Mouse (Mus musculus) megakaryocyte, embryonic 14.5 days (primary cell): ENCODE results near the gene Rnf113a2. TPM values are rescaled to one million over a fixed set of nuclear protein-coding genes. Genes with fewer than 3 reads are reported as not detected.

ENCODE experiments used
- H3K27me3 ChIP-seq: replicated peaks from 2 replicates; pipeline ENCODE3; 2012; ENCODE audit warnings: inconsistent platforms
- H3K36me3 ChIP-seq: replicated peaks from 2 replicates; pipeline ENCODE3; 2012; ENCODE audit warnings: low read length, inconsistent platforms, mixed read lengths
- H3K4me1 ChIP-seq: 2 replicates; pipeline ENCODE4 v1.6.1; 2012; ENCODE audit warnings: inconsistent platforms
- H3K4me3 ChIP-seq: replicated peaks from 2 replicates; pipeline ENCODE3; 2012; ENCODE audit warnings: moderate library complexity, mild to moderate bottlenecking, inconsistent platforms
- H3K9me3 ChIP-seq: 2 replicates; pipeline ENCODE4 v1.6.1; 2012; ENCODE audit warnings: inconsistent platforms
- FLI1 ChIP-seq: IDR thresholded peaks from 2 replicates; pipeline ENCODE4 v1.6.1; 2012; ENCODE audit warnings: low read length, inconsistent platforms, mixed read lengths
- GATA1 ChIP-seq: IDR thresholded peaks from 3 replicates; pipeline ENCODE4 v1.6.1; 2012; ENCODE audit warnings: mixed read lengths, low read length, inconsistent platforms, borderline replicate concordance
- polyA plus RNA-seq: library from polyadenylated mRNA; stranded (reverse); fragments of >175 nt; gene quantifications from 2 replicates; pipeline ENCODE4 v1.2.3, GENCODE M21; 2012; ENCODE audit warnings: low replicate concordance; ENCODE audit not compliant: insufficient read depth

Gene Rnf113a2
- polyA plus RNA-seq, 1 experiment, result 24.6 TPM

- H3K27me3 ChIP-seq, result no peaks in the 10 kb centered on the region
- TF ChIP-seq FLI1 (no peak), GATA1 (no peak)
- peaks cover 14% of the 10 kb centered on the region for H3K36me3 ChIP-seq
These were observed 23.1 kb upstream of the Rnf113a2 start for GRCm38 (mm10) chr12:84393847-84394246.

DNA sequence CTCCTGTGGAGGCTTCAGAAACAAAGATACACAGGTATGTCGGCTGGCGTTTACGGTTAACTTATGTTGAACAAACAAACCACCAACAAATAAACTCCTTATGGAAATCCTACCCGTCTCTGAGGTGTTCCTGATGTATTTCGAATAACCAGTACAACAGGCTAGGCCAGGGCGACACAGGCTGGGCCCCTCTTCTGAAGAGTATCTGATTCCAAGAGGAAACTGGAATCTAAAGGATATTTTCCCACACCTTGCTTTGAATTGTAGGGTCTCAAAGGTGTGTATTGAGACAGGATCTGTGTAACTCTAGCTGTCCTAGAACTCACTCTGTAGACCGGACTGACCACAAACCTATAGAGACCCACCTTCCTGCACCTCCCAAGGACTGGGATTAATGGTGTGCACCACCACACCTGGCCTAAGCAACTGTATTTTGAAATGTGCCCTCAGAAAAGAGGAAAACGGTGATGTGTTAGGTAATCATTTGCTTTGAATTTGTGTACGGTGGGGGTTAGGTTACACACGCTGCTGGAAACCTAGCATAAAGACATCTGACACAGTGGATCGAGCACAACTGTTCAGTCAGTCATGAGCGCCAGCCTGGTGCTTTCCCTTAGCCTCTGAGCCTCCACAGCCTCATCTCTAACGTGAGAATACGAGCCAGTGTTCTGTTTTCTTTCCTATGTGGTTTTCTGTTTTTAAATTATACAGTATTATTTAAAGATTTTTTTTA, 19.9 kb upstream of the Rnf113a2 start:
- TF ChIP-seq GATA1, result no peak
- TF ChIP-seq FLI1, result no peak
- Histone ChIP-seq H3K9me3 (no peaks in the 10 kb centered on the region), H3K36me3 (peaks cover 11% of the 10 kb centered on the region), H3K27me3 (no peaks in the 10 kb centered on the region), H3K4me1 (peaks cover 17% of the 10 kb centered on the region), H3K4me3 (no peak overlapping the region)

More at GRCm38 (mm10) chr12:84393847-84394246, 23.1 kb upstream of the Rnf113a2 start:
- Histone ChIP-seq H3K4me3 (no peak overlapping the region), H3K9me3 (no peaks in the 10 kb centered on the region), H3K4me1 (peaks cover 7% of the 10 kb centered on the region)

- Histone ChIP-seq H3K36me3 (peaks cover 8% of the 10 kb centered on the region), H3K27me3 (no peaks in the 10 kb centered on the region), H3K4me1 (peaks cover 17% of the 10 kb centered on the region), H3K4me3 (no peak overlapping the region), H3K9me3 (no peaks in the 10 kb centered on the region)
- TF ChIP-seq GATA1, result no peak
- no peak for TF ChIP-seq FLI1
These were observed 19.3 kb upstream of the Rnf113a2 start for GRCm38 (mm10) chr12:84397685-84398084.

DNA sequence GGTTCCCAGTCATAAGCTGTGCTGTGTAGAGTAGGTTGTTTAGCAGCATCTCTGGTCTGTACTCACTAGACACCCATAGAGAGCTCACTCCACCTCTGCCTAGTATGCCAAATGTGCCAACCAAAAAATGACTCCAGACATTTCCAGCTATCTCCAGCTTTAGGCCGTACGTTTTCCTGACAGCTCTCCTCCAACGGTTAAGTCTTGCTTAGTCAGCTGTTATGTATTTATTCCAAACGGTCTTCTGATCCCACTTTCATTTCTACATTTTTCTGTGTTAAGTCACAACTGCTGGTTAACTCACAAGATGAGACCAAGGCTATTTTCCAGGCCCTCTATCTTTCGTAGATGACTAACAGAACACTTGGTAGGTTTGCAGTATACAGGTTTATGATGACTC, 18.4 kb upstream of the Rnf113a2 start:
- Histone ChIP-seq H3K4me1 (peaks cover 17% of the 10 kb centered on the region), H3K4me3 (no peak overlapping the region), H3K27me3 (no peaks in the 10 kb centered on the region), H3K36me3 (peaks cover 4% of the 10 kb centered on the region), H3K9me3 (no peaks in the 10 kb centered on the region)
- TF ChIP-seq FLI1 (no peak), GATA1 (no peak)

DNA sequence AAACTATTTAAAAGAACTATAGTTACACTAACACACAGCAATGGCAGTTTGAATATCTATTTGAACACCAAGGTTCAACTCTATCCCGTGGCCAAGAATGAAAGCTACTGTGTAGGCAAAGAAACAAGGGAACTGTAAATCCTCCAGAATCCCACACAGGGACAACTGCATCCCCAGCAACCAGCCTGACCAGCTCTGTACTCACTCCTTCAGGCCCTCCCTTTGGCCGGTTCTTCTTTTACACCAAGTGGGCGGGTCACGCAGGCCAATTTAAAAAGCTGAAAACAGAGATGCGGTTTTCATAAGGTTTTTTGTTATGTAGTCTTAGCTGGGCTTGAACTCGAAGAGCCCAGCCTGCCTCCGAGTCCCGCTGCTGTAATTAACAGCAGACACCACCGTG, 17.9 kb upstream of the Rnf113a2 start:
- Histone ChIP-seq H3K4me1 (peaks cover 17% of the 10 kb centered on the region), H3K27me3 (no peaks in the 10 kb centered on the region), H3K4me3 (no peak overlapping the region), H3K9me3 (no peaks in the 10 kb centered on the region), H3K36me3 (no peaks in the 10 kb centered on the region)
- TF ChIP-seq FLI1 (no peak), GATA1 (no peak)

DNA sequence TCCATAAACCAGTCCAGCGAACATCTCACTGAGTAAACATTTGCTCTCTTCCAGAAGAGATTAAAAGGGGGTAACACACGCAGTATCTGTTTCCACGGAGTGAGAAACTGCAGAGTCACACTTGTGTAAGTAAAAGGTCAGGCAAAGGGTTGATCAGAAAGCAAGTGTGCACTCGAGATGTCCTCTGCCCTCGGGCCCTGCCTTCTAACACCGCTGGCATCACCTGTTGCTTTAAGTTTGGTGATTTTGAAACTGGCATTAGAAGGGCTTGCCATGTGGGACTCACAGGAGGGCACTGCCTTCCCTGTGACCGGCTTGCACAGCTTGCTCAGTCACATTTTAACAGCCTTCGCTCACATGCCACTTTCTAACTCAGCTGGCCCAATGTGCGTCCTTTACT, 17.3 kb upstream of the Rnf113a2 start:
- Histone ChIP-seq H3K4me1 (peaks cover 17% of the 10 kb centered on the region), H3K36me3 (no peaks in the 10 kb centered on the region), H3K4me3 (peak overlapping the region; percentile 28), H3K9me3 (no peaks in the 10 kb centered on the region), H3K27me3 (no peaks in the 10 kb centered on the region)
- TF ChIP-seq FLI1 (no peak), GATA1 (no peak)

DNA sequence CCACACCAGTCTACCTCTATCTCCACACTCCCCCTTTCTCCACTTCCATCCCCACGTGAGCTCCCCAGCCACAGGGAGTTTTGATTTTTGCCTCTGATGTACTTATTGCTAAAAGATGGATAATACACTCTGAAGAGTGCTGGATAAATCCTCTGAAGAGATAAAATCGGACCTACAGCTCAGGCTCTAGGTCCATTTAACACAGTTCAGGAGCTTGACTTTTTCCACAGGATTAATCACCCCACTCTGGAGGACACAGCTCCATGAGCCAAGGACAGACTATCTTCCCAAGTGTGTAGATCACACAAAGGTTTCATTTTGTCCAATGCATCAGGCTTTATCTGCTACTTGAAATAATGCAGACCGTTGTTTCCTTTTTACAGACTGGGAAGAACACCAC, 16.9 kb upstream of the Rnf113a2 start:
- H3K36me3 ChIP-seq, result no peaks in the 10 kb centered on the region
- peak overlapping the region; percentile 28 for H3K4me3 ChIP-seq
- no peaks in the 10 kb centered on the region for H3K9me3 ChIP-seq
- TF ChIP-seq GATA1, result no peak
- no peak for TF ChIP-seq FLI1
- no peaks in the 10 kb centered on the region for H3K27me3 ChIP-seq
- H3K4me1 ChIP-seq, result peaks cover 17% of the 10 kb centered on the region

- H3K36me3 ChIP-seq, result no peaks in the 10 kb centered on the region
- H3K4me1 ChIP-seq, result peaks cover 17% of the 10 kb centered on the region
- no peak overlapping the region for H3K4me3 ChIP-seq
- TF ChIP-seq FLI1 (no peak), GATA1 (no peak)
- no peaks in the 10 kb centered on the region; the same call in 1 of the 2 replicates for H3K9me3 ChIP-seq
- H3K27me3 ChIP-seq, result no peaks in the 10 kb centered on the region
These were observed 16.3 kb upstream of the Rnf113a2 start for GRCm38 (mm10) chr12:84400653-84401052.

DNA sequence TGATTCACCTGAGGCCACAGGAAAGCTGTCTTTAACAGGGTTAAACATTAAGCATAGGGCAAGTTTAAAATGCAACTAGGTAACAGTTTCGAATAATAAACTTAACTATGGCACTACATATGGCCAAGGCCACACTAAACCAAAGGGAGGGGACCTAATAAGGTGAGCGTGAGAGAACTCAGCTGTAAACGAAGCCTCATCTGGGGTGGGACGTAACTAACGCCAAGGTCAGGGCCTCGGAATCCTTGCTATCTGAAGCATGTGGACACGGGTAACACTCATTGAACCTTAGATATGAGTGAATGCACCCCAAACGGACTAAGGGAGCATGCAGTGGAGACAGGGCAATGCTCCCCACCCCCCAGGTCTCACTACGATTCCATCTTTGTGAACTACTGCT, 14.1 kb upstream of the Rnf113a2 start:
- Histone ChIP-seq H3K36me3 (no peaks in the 10 kb centered on the region), H3K27me3 (no peaks in the 10 kb centered on the region), H3K4me1 (peaks cover 21% of the 10 kb centered on the region), H3K9me3 (no peaks in the 10 kb centered on the region; the same call in 1 of the 2 replicates), H3K4me3 (no peak overlapping the region)
- TF ChIP-seq GATA1 (no peak), FLI1 (no peak)

- no peaks in the 10 kb centered on the region for H3K36me3 ChIP-seq
- no peaks in the 10 kb centered on the region for H3K27me3 ChIP-seq
- TF ChIP-seq FLI1 (no peak), GATA1 (no peak)
- H3K4me1 ChIP-seq, result peaks cover 25% of the 10 kb centered on the region
- no peak overlapping the region for H3K4me3 ChIP-seq
- H3K9me3 ChIP-seq, result no peaks in the 10 kb centered on the region; the same call in 1 of the 2 replicates
These were observed 12.5 kb upstream of the Rnf113a2 start for GRCm38 (mm10) chr12:84404541-84404940.
